Mouse (Mus musculus) embryonic fibroblast, embryonic 13.5 days (primary cell): ENCODE data around the gene 1700029I15Rik.

Source experiments
- CTCF ChIP-seq: IDR thresholded peaks from 2 replicates; pipeline ENCODE4 v1.5.1; 2011; ENCODE audit warnings: mild to moderate bottlenecking, control low read depth, low read length, moderate library complexity, borderline replicate concordance; ENCODE audit not compliant: insufficient read depth
- POLR2A ChIP-seq: IDR thresholded peaks from 2 replicates; pipeline ENCODE4 v1.6.1; 2011; ENCODE audit warnings: low read depth, mild to moderate bottlenecking, control low read depth, low read length, moderate library complexity

- TF ChIP-seq POLR2A (no peak), CTCF (no peak)
Observed at GRCm38 (mm10) chr2:92391703-92392317, 9.5 kb downstream of the 1700029I15Rik start.
